Mouse (Mus musculus): ENCODE data around the gene Pank2. TPM values are rescaled to one million over a fixed set of nuclear protein-coding genes. Genes with fewer than 3 reads are reported as not detected.

Pank2 gene
- polyA plus RNA-seq, 1 experiment: 27.4 TPM

- peak; percentile 24 for DNase-seq
- 73% methylated on average over 3 of the region's 3 CpGs for WGBS
Measured at GRCm38 (mm10) chr2:131255738-131256137, 6.6 kb upstream of the Pank2 start.

GRCm38 (mm10) chr2:131258693-131259092 is 3.6 kb upstream of the Pank2 start:
- Histone ChIP-seq H3K4me3 (ENCODE audit: control insufficient read depth, insufficient read depth, low read length) (no peak overlapping the region), H3K36me3 (ENCODE audit: control insufficient read depth, insufficient read depth, low read length) (no peaks in the 10 kb centered on the region), H3K4me1 (replicated peaks; ENCODE audit: control insufficient read depth, insufficient read depth, low read length) (0 out of 2 replicates have a peak, but pooled peaks cover 2% of the 10 kb centered on the region), H3K27ac (ENCODE audit: control insufficient read depth, insufficient read depth, low read length) (no peak overlapping the region), H3K27me3 (ENCODE audit: control insufficient read depth, insufficient read depth, low read length) (no peaks in the 10 kb centered on the region)
- no peak for DNase-seq
- WGBS: 73% methylated on average over 8 of the region's 8 CpGs
- no peak for TF ChIP-seq CTCF (IDR thresholded peaks at IDR 0.05; ENCODE audit: borderline replicate concordance, control insufficient read depth, extremely low read depth, insufficient read depth, low read length, poor library complexity)
- no peak for TF ChIP-seq POLR2A (IDR thresholded peaks at IDR 0.05; ENCODE audit: control insufficient read depth, extremely low read depth, insufficient read depth, low read length, poor library complexity)

More at GRCm38 (mm10) chr2:131255738-131256137, 6.6 kb upstream of the Pank2 start:
- TF ChIP-seq CTCF (IDR thresholded peaks at IDR 0.05; ENCODE audit: borderline replicate concordance, control insufficient read depth, extremely low read depth, insufficient read depth, low read length, poor library complexity): no peak
- Histone ChIP-seq H3K4me3 (ENCODE audit: control insufficient read depth, insufficient read depth, low read length) (no peak overlapping the region), H3K27ac (ENCODE audit: control insufficient read depth, insufficient read depth, low read length) (no peak overlapping the region), H3K27me3 (ENCODE audit: control insufficient read depth, insufficient read depth, low read length) (no peaks in the 10 kb centered on the region), H3K4me1 (replicated peaks; ENCODE audit: control insufficient read depth, insufficient read depth, low read length) (no peaks in the 10 kb centered on the region), H3K36me3 (ENCODE audit: control insufficient read depth, insufficient read depth, low read length) (no peaks in the 10 kb centered on the region)

GRCm38 (mm10) chr2:131260544-131261307 is 1.6 kb upstream of the Pank2 start:
- DNase-seq: no peak
- Histone ChIP-seq H3K4me3 (ENCODE audit: control insufficient read depth, insufficient read depth, low read length) (no peak overlapping the region), H3K27ac (ENCODE audit: control insufficient read depth, insufficient read depth, low read length) (no peak overlapping the region), H3K4me1 (replicated peaks; ENCODE audit: control insufficient read depth, insufficient read depth, low read length) (peaks cover 14% of the 10 kb centered on the region), H3K36me3 (ENCODE audit: control insufficient read depth, insufficient read depth, low read length) (no peaks in the 10 kb centered on the region), H3K27me3 (ENCODE audit: control insufficient read depth, insufficient read depth, low read length) (no peaks in the 10 kb centered on the region)
- no peak for TF ChIP-seq CTCF (IDR thresholded peaks at IDR 0.05; ENCODE audit: borderline replicate concordance, control insufficient read depth, extremely low read depth, insufficient read depth, low read length, poor library complexity)
- no peak for TF ChIP-seq POLR2A (IDR thresholded peaks at IDR 0.05; ENCODE audit: control insufficient read depth, extremely low read depth, insufficient read depth, low read length, poor library complexity)
- WGBS: 92% methylated on average over 9 of the region's 9 CpGs

GRCm38 (mm10) chr2:131261481-131262212 is 648 bp upstream of the Pank2 start:
- Histone ChIP-seq H3K27ac (ENCODE audit: control insufficient read depth, insufficient read depth, low read length) (peak overlapping the region; percentile 72), H3K36me3 (ENCODE audit: control insufficient read depth, insufficient read depth, low read length) (no peaks in the 10 kb centered on the region), H3K4me3 (ENCODE audit: control insufficient read depth, insufficient read depth, low read length) (peak overlapping the region; percentile 61), H3K4me1 (replicated peaks; ENCODE audit: control insufficient read depth, insufficient read depth, low read length) (peaks cover 14% of the 10 kb centered on the region), H3K27me3 (ENCODE audit: control insufficient read depth, insufficient read depth, low read length) (no peaks in the 10 kb centered on the region)
- no peak for DNase-seq
- WGBS: 19% methylated on average over 10 of the region's 10 CpGs
- no peak for TF ChIP-seq POLR2A (IDR thresholded peaks at IDR 0.05; ENCODE audit: control insufficient read depth, extremely low read depth, insufficient read depth, low read length, poor library complexity)
- no peak for TF ChIP-seq CTCF (IDR thresholded peaks at IDR 0.05; ENCODE audit: borderline replicate concordance, control insufficient read depth, extremely low read depth, insufficient read depth, low read length, poor library complexity)

GRCm38 (mm10) chr2:131262680-131263670 is 680 bp downstream of the Pank2 start:
- no peak for TF ChIP-seq CTCF (IDR thresholded peaks at IDR 0.05; ENCODE audit: borderline replicate concordance, control insufficient read depth, extremely low read depth, insufficient read depth, low read length, poor library complexity)
- TF ChIP-seq POLR2A (IDR thresholded peaks at IDR 0.05; ENCODE audit: control insufficient read depth, extremely low read depth, insufficient read depth, low read length, poor library complexity): no peak
- peak; percentile 27 for DNase-seq
- peak overlapping the region; percentile 86 for H3K27ac ChIP-seq (ENCODE audit: control insufficient read depth, insufficient read depth, low read length)
- under 1% methylated on average over 59 of the region's 59 CpGs for WGBS
- H3K27me3 ChIP-seq (ENCODE audit: control insufficient read depth, insufficient read depth, low read length): no peaks in the 10 kb centered on the region
- H3K4me3 ChIP-seq (ENCODE audit: control insufficient read depth, insufficient read depth, low read length): peak overlapping the region; percentile 82
- H3K36me3 ChIP-seq (ENCODE audit: control insufficient read depth, insufficient read depth, low read length): no peaks in the 10 kb centered on the region
- peaks cover 14% of the 10 kb centered on the region for H3K4me1 ChIP-seq (replicated peaks; ENCODE audit: control insufficient read depth, insufficient read depth, low read length)

- no peak for DNase-seq
- Histone ChIP-seq H3K27ac (ENCODE audit: control insufficient read depth, insufficient read depth, low read length) (no peak overlapping the region), H3K27me3 (ENCODE audit: control insufficient read depth, insufficient read depth, low read length) (no peaks in the 10 kb centered on the region), H3K4me3 (ENCODE audit: control insufficient read depth, insufficient read depth, low read length) (no peak overlapping the region), H3K36me3 (ENCODE audit: control insufficient read depth, insufficient read depth, low read length) (no peaks in the 10 kb centered on the region), H3K4me1 (replicated peaks; ENCODE audit: control insufficient read depth, insufficient read depth, low read length) (peaks cover 14% of the 10 kb centered on the region)
- 51% methylated on average over 6 of the region's 6 CpGs for WGBS
- TF ChIP-seq POLR2A (IDR thresholded peaks at IDR 0.05; ENCODE audit: control insufficient read depth, extremely low read depth, insufficient read depth, low read length, poor library complexity) (no peak), CTCF (IDR thresholded peaks at IDR 0.05; ENCODE audit: borderline replicate concordance, control insufficient read depth, extremely low read depth, insufficient read depth, low read length, poor library complexity) (no peak)
Measured at GRCm38 (mm10) chr2:131264027-131264426, 1.7 kb downstream of the Pank2 start.

Measured in thymus, adult 2 months (tissue).